Comparison of ENCODE assay signal across 11 mouse cellular contexts in genomic region chr12:85954167-85954566, GRCm38 (mm10).
A peak's percentile ranks its signal among the peaks of the same experiment; 100 is the strongest.
DNase-seq lines count a peak whose midpoint lies in the region; ATAC-seq and TF ChIP-seq lines count a peak whose summit lies in the region.
"Had no signal": no experiment of that assay in that cellular context is flagged by ENCODE, and none has a peak within 500 bp of the region (broad histone marks: within the 10 kb centered on the region; RNA-seq: fewer than 3 reads in every experiment).

No protein-coding gene starts in this region.

- ATAC-seq in heart, embryonic 12.5 days (ENCODE audit: insufficient number of reproducible peaks, low FRiP score) = no peak
- no peak for ATAC-seq in midbrain, postnatal 0 days (ENCODE audit: low FRiP score)
- ATAC-seq in midbrain, embryonic 16.5 days = no peak
- ATAC-seq in megakaryocyte, adult 5-6 weeks (ENCODE audit: poor library complexity, severe bottlenecking) = peak; percentile 34; the same call in 1 of the 2 replicates
- ATAC-seq: Patski had no signal

- peaks cover 14% of the 10 kb centered on the region for H3K4me1 ChIP-seq in heart, embryonic 12.5 days (replicated peaks)
- no peaks in the 10 kb centered on the region for H3K4me1 ChIP-seq in midbrain, postnatal 0 days (ENCODE audit: insufficient read depth, low read length)
- no peaks in the 10 kb centered on the region for H3K4me1 ChIP-seq in midbrain, embryonic 16.5 days (ENCODE audit: control insufficient read depth, insufficient read depth, low read length)

- H3K27ac ChIP-seq in heart, embryonic 12.5 days (ENCODE audit: poor library complexity, severe bottlenecking) = no peak overlapping the region
- no peak overlapping the region for H3K27ac ChIP-seq in midbrain, postnatal 0 days (ENCODE audit: low read depth, low read length)
- H3K27ac ChIP-seq in midbrain, embryonic 16.5 days (ENCODE audit: low read length) = no peak overlapping the region
- H3K27ac ChIP-seq: limb, embryonic 13.5 days had no signal

- 0 out of 2 replicates have a peak, but pooled peaks cover 2% of the 10 kb centered on the region for H3K9me3 ChIP-seq in heart, embryonic 12.5 days (replicated peaks)
- H3K9me3 ChIP-seq in midbrain, postnatal 0 days (ENCODE audit: low read length) = no peaks in the 10 kb centered on the region
- H3K9me3 ChIP-seq in midbrain, embryonic 16.5 days (replicated peaks; ENCODE audit: control insufficient read depth, low read length, poor library complexity, severe bottlenecking) = no peaks in the 10 kb centered on the region
- H3K9me3 ChIP-seq: limb, embryonic 13.5 days had no signal

- peaks cover 18% of the 10 kb centered on the region for H3K36me3 ChIP-seq in heart, embryonic 12.5 days
- H3K36me3 ChIP-seq in midbrain, postnatal 0 days (ENCODE audit: insufficient read depth, low read length) = peaks cover 10% of the 10 kb centered on the region; the same call in 1 of the 2 replicates
- no peaks in the 10 kb centered on the region for H3K36me3 ChIP-seq in midbrain, embryonic 16.5 days (ENCODE audit: control insufficient read depth, insufficient read depth, low read length)

- no peak overlapping the region for H3K4me2 ChIP-seq in heart, embryonic 12.5 days
- no peak overlapping the region for H3K4me2 ChIP-seq in midbrain, postnatal 0 days (ENCODE audit: low read depth, low read length, poor library complexity, severe bottlenecking)
- no peak overlapping the region for H3K4me2 ChIP-seq in midbrain, embryonic 16.5 days (ENCODE audit: low read length)
- H3K4me2 ChIP-seq: limb, embryonic 13.5 days had no signal

- TF ChIP-seq CTCF in midbrain, postnatal 0 days (IDR thresholded peaks at IDR 0.05) = peak; percentile 58

- H3K4me3 ChIP-seq in heart, embryonic 12.5 days = no peak overlapping the region
- H3K4me3 ChIP-seq in midbrain, postnatal 0 days (ENCODE audit: low read depth, low read length) = no peak overlapping the region
- no peak overlapping the region for H3K4me3 ChIP-seq in midbrain, embryonic 16.5 days (ENCODE audit: low read depth, low read length)
- H3K4me3 ChIP-seq: limb, embryonic 13.5 days had no signal

- no peaks in the 10 kb centered on the region for H3K27me3 ChIP-seq in heart, embryonic 12.5 days (replicated peaks)
- no peaks in the 10 kb centered on the region for H3K27me3 ChIP-seq in midbrain, postnatal 0 days (ENCODE audit: insufficient read depth, low read length)
- H3K27me3 ChIP-seq in midbrain, embryonic 16.5 days (ENCODE audit: control insufficient read depth, insufficient read depth, low read depth, low read length) = no peaks in the 10 kb centered on the region
- H3K27me3 ChIP-seq: limb, embryonic 13.5 days; Patski had no signal

- DNase-seq in heart, adult 11 months = peak; percentile 70
- no peak for DNase-seq in midbrain, postnatal 0 days (ENCODE audit: low spot score)
- DNase-seq in ZHBTc4 (ENCODE audit: low read depth, low spot score) = peak; percentile 59
- DNase-seq in left cerebral cortex, adult 9 months (ENCODE audit: low spot score in 2 of 2) = no peak
- no peak for DNase-seq in T-cell, adult 2 months (ENCODE audit: low spot score)
- DNase-seq: heart, postnatal 14 days had no signal

- H3K9ac ChIP-seq in heart, embryonic 12.5 days = no peak overlapping the region
- H3K9ac ChIP-seq in midbrain, postnatal 0 days (replicated peaks; ENCODE audit: low read length, poor library complexity, severe bottlenecking) = no peak overlapping the region
- H3K9ac ChIP-seq in midbrain, embryonic 16.5 days (ENCODE audit: low read depth, low read length) = no peak overlapping the region
- H3K9ac ChIP-seq: limb, embryonic 13.5 days had no signal

- 85% methylated on average over 3 of the region's 3 CpGs for WGBS in heart, embryonic 12.5 days
- 87% methylated on average over 3 of the region's 3 CpGs for WGBS in midbrain, postnatal 0 days
- 81% methylated on average over 3 of the region's 3 CpGs for WGBS in midbrain, embryonic 16.5 days

Comparison
In these comparisons a context has a peak if more than half of its experiments do, and no peak if none do; other contexts are left out.
1. DNase-seq: peak in heart, adult 11 months (single experiment) and ZHBTc4 (single experiment); none in midbrain, postnatal 0 days (single experiment), left cerebral cortex, adult 9 months (0 of 2) and T-cell, adult 2 months (single experiment).